ENCODE assay signal across 14 mouse cellular contexts in genomic region chr9:45550662-45551061, GRCm38 (mm10).
A peak's percentile ranks its signal among the peaks of the same experiment; 100 is the strongest.
DNase-seq lines count a peak whose midpoint lies in the region; ATAC-seq and TF ChIP-seq lines count a peak whose summit lies in the region.
"Had no signal": no experiment of that assay in that cellular context is flagged by ENCODE, and none has a peak within 500 bp of the region (broad histone marks: within the 10 kb centered on the region; RNA-seq: fewer than 3 reads in every experiment).

No protein-coding gene starts in this region.

- peak overlapping the region; percentile 84 for H3K27ac ChIP-seq in layer of hippocampus, adult 2 months
- H3K27ac ChIP-seq in embryonic facial prominence, embryonic 15.5 days (replicated peaks): no peak overlapping the region
- peak overlapping the region; percentile 60 for H3K27ac ChIP-seq in midbrain, embryonic 12.5 days (replicated peaks)
- H3K27ac ChIP-seq in heart, embryonic 11.5 days (ENCODE audit: low read depth, low read length): no peak overlapping the region
- H3K27ac ChIP-seq: embryonic facial prominence, embryonic 13.5 days; liver, embryonic 13.5 days had no signal

- no peaks in the 10 kb centered on the region for H3K9me3 ChIP-seq in embryonic facial prominence, embryonic 15.5 days (replicated peaks)
- H3K9me3 ChIP-seq in midbrain, embryonic 12.5 days: no peaks in the 10 kb centered on the region
- no peaks in the 10 kb centered on the region for H3K9me3 ChIP-seq in heart, embryonic 11.5 days (replicated peaks; ENCODE audit: control insufficient read depth, low read length)
- H3K9me3 ChIP-seq: embryonic facial prominence, embryonic 13.5 days; liver, embryonic 13.5 days had no signal

- no peak overlapping the region for H3K4me2 ChIP-seq in embryonic facial prominence, embryonic 15.5 days (replicated peaks)
- no peak overlapping the region for H3K4me2 ChIP-seq in midbrain, embryonic 12.5 days (replicated peaks)
- no peak overlapping the region for H3K4me2 ChIP-seq in heart, embryonic 11.5 days
- H3K4me2 ChIP-seq: embryonic facial prominence, embryonic 13.5 days; liver, embryonic 13.5 days had no signal

- DNase-seq in layer of hippocampus, adult 2 months (ENCODE audit: low spot score in 2 of 2): no peak
- DNase-seq in layer of hippocampus, postnatal 25 days (ENCODE audit: extremely low spot score in 1 of 2, low spot score in 1 of 2): no peak
- DNase-seq in yolk sac, embryonic 10.5 days (ENCODE audit: low spot score): no peak
- no peak for DNase-seq in thymus, adult 18-20 months
- DNase-seq: B cell, adult 2 months; heart, postnatal 36 days; kidney, adult 9 months; liver, embryonic 13.5 days; lung, postnatal 4 days had no signal

- no peak overlapping the region for H3K4me3 ChIP-seq in layer of hippocampus, adult 2 months
- no peak overlapping the region for H3K4me3 ChIP-seq in embryonic facial prominence, embryonic 15.5 days (replicated peaks)
- no peak overlapping the region for H3K4me3 ChIP-seq in midbrain, embryonic 12.5 days
- no peak overlapping the region for H3K4me3 ChIP-seq in heart, embryonic 11.5 days (ENCODE audit: low read depth, low read length)
- H3K4me3 ChIP-seq: embryonic facial prominence, embryonic 13.5 days; liver, embryonic 13.5 days had no signal

- no peaks in the 10 kb centered on the region for H3K27me3 ChIP-seq in embryonic facial prominence, embryonic 15.5 days
- H3K27me3 ChIP-seq in midbrain, embryonic 12.5 days: no peaks in the 10 kb centered on the region
- peaks cover 7% of the 10 kb centered on the region for H3K27me3 ChIP-seq in heart, embryonic 11.5 days (ENCODE audit: control insufficient read depth, insufficient read depth, low read length)
- H3K27me3 ChIP-seq: liver, embryonic 13.5 days had no signal

- H3K4me1 ChIP-seq in embryonic facial prominence, embryonic 15.5 days: peaks cover 20% of the 10 kb centered on the region
- peaks cover 44% of the 10 kb centered on the region for H3K4me1 ChIP-seq in midbrain, embryonic 12.5 days
- no peaks in the 10 kb centered on the region for H3K4me1 ChIP-seq in heart, embryonic 11.5 days (ENCODE audit: control insufficient read depth, insufficient read depth, low read length)

- no peak for TF ChIP-seq CTCF in layer of hippocampus, adult 2 months (conservative IDR thresholded peaks at IDR 0.05)

- H3K9ac ChIP-seq in embryonic facial prominence, embryonic 15.5 days: no peak overlapping the region
- no peak overlapping the region for H3K9ac ChIP-seq in midbrain, embryonic 12.5 days (replicated peaks)
- no peak overlapping the region for H3K9ac ChIP-seq in heart, embryonic 11.5 days (ENCODE audit: low read depth, low read length)
- H3K9ac ChIP-seq: embryonic facial prominence, embryonic 13.5 days; liver, embryonic 13.5 days had no signal

- ATAC-seq in cerebellum, adult (ENCODE audit: insufficient number of reproducible peaks, low FRiP score, low TSS enrichment): peak; percentile 73; the same call in 1 of the 2 replicates
- peak; percentile 40; the same call in 1 of the 2 replicates for ATAC-seq in embryonic facial prominence, embryonic 15.5 days (ENCODE audit: insufficient number of reproducible peaks, low FRiP score, low TSS enrichment, low read depth)
- ATAC-seq in midbrain, embryonic 12.5 days (ENCODE audit: low FRiP score, low read depth): no peak
- ATAC-seq in heart, embryonic 11.5 days (replicated peaks; ENCODE audit: insufficient number of reproducible peaks, low FRiP score, low TSS enrichment): no peak

- WGBS in embryonic facial prominence, embryonic 15.5 days: 57% methylated on average over 4 of the region's 4 CpGs
- WGBS in midbrain, embryonic 12.5 days: 69% methylated on average over 4 of the region's 4 CpGs
- WGBS in heart, embryonic 11.5 days (ENCODE audit: insufficient replicate concordance): 68% methylated on average over 4 of the region's 4 CpGs

- no peaks in the 10 kb centered on the region for H3K36me3 ChIP-seq in embryonic facial prominence, embryonic 15.5 days
- H3K36me3 ChIP-seq in midbrain, embryonic 12.5 days: no peaks in the 10 kb centered on the region
- no peaks in the 10 kb centered on the region for H3K36me3 ChIP-seq in heart, embryonic 11.5 days (ENCODE audit: control insufficient read depth, insufficient read depth, low read length)
- H3K36me3 ChIP-seq: embryonic facial prominence, embryonic 13.5 days; liver, embryonic 13.5 days had no signal

Comparison
In these comparisons a context has a peak if more than half of its experiments do, and no peak if none do; other contexts are left out.
1. H3K27ac ChIP-seq: peak in layer of hippocampus, adult 2 months (single experiment) and midbrain, embryonic 12.5 days (single experiment); none in embryonic facial prominence, embryonic 15.5 days (single experiment) and heart, embryonic 11.5 days (single experiment).
2. ATAC-seq: peak in cerebellum, adult (single experiment) and embryonic facial prominence, embryonic 15.5 days (single experiment); none in midbrain, embryonic 12.5 days (single experiment) and heart, embryonic 11.5 days (single experiment).